22 mouse cellular contexts compared by ENCODE assay signal in genomic region chr10:41247800-41248473, GRCm38 (mm10). TPM values are rescaled to one million over a fixed set of nuclear protein-coding genes. Genes with fewer than 3 reads are reported as not detected.
A peak's percentile ranks its signal among the peaks of the same experiment; 100 is the strongest.
DNase-seq lines count a peak whose midpoint lies in the region; ATAC-seq lines count a peak whose summit lies in the region.
"Had no signal": no experiment of that assay in that cellular context is flagged by ENCODE, and none has a peak within 500 bp of the region (broad histone marks: within the 10 kb centered on the region; RNA-seq: fewer than 3 reads in every experiment).

No protein-coding gene starts in this region.

- peaks cover 11% of the 10 kb centered on the region for H3K36me3 ChIP-seq in liver, embryonic 12.5 days
- H3K36me3 ChIP-seq: forebrain, embryonic 15.5 days; midbrain, embryonic 12.5 days had no signal

- peak; percentile 18 to 57 for DNase-seq in adrenal gland, adult (ENCODE audit: inconsistent age in 2 of 2, low spot score in 1 of 2)
- DNase-seq in adrenal gland, postnatal 4 days (ENCODE audit: low spot score in 2 of 2) = no peak
- DNase-seq in c-Kit-positive CD71-positive TER-119-positive erythroid progenitor cells, embryonic 14.5 days (ENCODE audit: low spot score) = peak; percentile 53
- no peak for DNase-seq in left cerebral cortex, postnatal 25 days (ENCODE audit: low spot score in 2 of 2)
- no peak for DNase-seq in gastrocnemius, postnatal 14 days
- DNase-seq in spleen, postnatal 36 days (ENCODE audit: low spot score in 2 of 2) = no peak
- DNase-seq: cerebellum, adult 18-20 months; cerebellum, postnatal 36 days; gastrocnemius, postnatal 25 days; kidney, adult 18-20 months; kidney, postnatal 10 days; layer of hippocampus, adult 9-11 months; lung, embryonic 14.5 days had no signal

- intact Hi-C loops in left cerebral cortex, postnatal 25 days (cut with DNase I) = no loop called here
- intact Hi-C loops in gastrocnemius, postnatal 14 days (cut with DNase I; ENCODE audit: low total_unique reads) = no loop called here

- no peaks in the 10 kb centered on the region for H3K27me3 ChIP-seq in liver, embryonic 12.5 days (replicated peaks)
- H3K27me3 ChIP-seq: forebrain, embryonic 15.5 days; midbrain, embryonic 12.5 days; neural tube, embryonic 12.5 days had no signal

- peak; percentile 77 for ATAC-seq in liver, embryonic 12.5 days
- ATAC-seq in megakaryocyte-erythroid progenitor cell, adult 5-6 weeks (replicated peaks; ENCODE audit: low FRiP score, low TSS enrichment, poor library complexity, severe bottlenecking) = peak; percentile 86
- ATAC-seq: forebrain, embryonic 15.5 days had no signal

- H3K9ac ChIP-seq in liver, embryonic 12.5 days = no peak overlapping the region
- H3K9ac ChIP-seq: forebrain, embryonic 15.5 days; lung, embryonic 14.5 days; midbrain, embryonic 12.5 days; neural tube, embryonic 12.5 days had no signal

- H3K4me1 ChIP-seq in liver, embryonic 12.5 days = peaks cover 46% of the 10 kb centered on the region
- H3K4me1 ChIP-seq: forebrain, embryonic 15.5 days had no signal

- H3K4me3 ChIP-seq in liver, embryonic 12.5 days = no peak overlapping the region
- H3K4me3 ChIP-seq: erythroblast, embryonic 14.5 days; forebrain, embryonic 15.5 days; midbrain, embryonic 12.5 days; neural tube, embryonic 12.5 days had no signal

- WGBS in liver, embryonic 12.5 days (ENCODE audit: insufficient replicate concordance) = 54% methylated on average over 5 of the region's 5 CpGs

- no peaks in the 10 kb centered on the region for H3K9me3 ChIP-seq in liver, embryonic 12.5 days (replicated peaks)
- H3K9me3 ChIP-seq: forebrain, embryonic 15.5 days; midbrain, embryonic 12.5 days; neural tube, embryonic 12.5 days had no signal

- H3K4me2 ChIP-seq in liver, embryonic 12.5 days = no peak overlapping the region
- H3K4me2 ChIP-seq: forebrain, embryonic 15.5 days; lung, embryonic 14.5 days; midbrain, embryonic 12.5 days; neural tube, embryonic 12.5 days had no signal

- peak overlapping the region; percentile 60; the same call in 1 of the 2 replicates for H3K27ac ChIP-seq in liver, embryonic 12.5 days
- H3K27ac ChIP-seq: forebrain, embryonic 15.5 days; macrophage; midbrain, embryonic 12.5 days; neural tube, embryonic 12.5 days had no signal

RNA-seq across cellular contexts. Expression of gene Fig4, which starts 55.1 kb away (rescaled TPM):
- 10 to 100 TPM; 18.0 to 19.5 TPM for total RNA-seq in adrenal gland, postnatal 4 days (2021)
- polyA plus RNA-seq in liver, embryonic 12.5 days (2016; fragmentation: Nextera tagmentation; extraction: Ambion mirVana) = 12.9 and 13.2 TPM in 2 replicates
- total RNA-seq in megakaryocyte-erythroid progenitor cell, adult 5-6 weeks (2014; fragmentation: Nextera tagmentation) = 11.8 and 12.8 TPM in 2 replicates
- total RNA-seq in megakaryocyte-erythroid progenitor cell, adult 5-6 weeks (2017) = 20.5 and 22.5 TPM in 2 replicates
- 10 to 100 TPM; 26.7 to 27.6 TPM for total RNA-seq in left cerebral cortex, postnatal 25 days (2021)
- 1 to 10 TPM; 6.0 to 7.0 TPM for total RNA-seq in gastrocnemius, postnatal 14 days (2021)

RNA-seq across cellular contexts. Expression of gene Ak9, which starts 55.8 kb away (rescaled TPM):
- total RNA-seq in adrenal gland, postnatal 4 days (2021) = under 1 TPM; 0.06 to 0.08 TPM
- not detected in 2 replicates for polyA plus RNA-seq in liver, embryonic 12.5 days (2016; fragmentation: Nextera tagmentation; extraction: Ambion mirVana)
- not detected in 2 replicates for total RNA-seq in megakaryocyte-erythroid progenitor cell, adult 5-6 weeks (2014; fragmentation: Nextera tagmentation)
- not detected in 2 replicates for total RNA-seq in megakaryocyte-erythroid progenitor cell, adult 5-6 weeks (2017)
- total RNA-seq in left cerebral cortex, postnatal 25 days (2021) = under 1 TPM; 0.07 to 0.11 TPM
- total RNA-seq in gastrocnemius, postnatal 14 days (2021) = not detected
- total RNA-seq: gastrocnemius, postnatal 25 days; hematopoietic stem cell, adult 5-6 weeks had no signal
- polyA plus RNA-seq: embryonic facial prominence, embryonic 11.5 days; erythroblast, embryonic 14.5 days; lung, embryonic 14.5 days; midbrain, embryonic 12.5 days had no signal

Comparison
In these comparisons a context has a peak if more than half of its experiments do, and no peak if none do; other contexts are left out.
1. DNase-seq: peak in adrenal gland, adult (2 of 2) and c-Kit-positive CD71-positive TER-119-positive erythroid progenitor cells, embryonic 14.5 days (single experiment); none in adrenal gland, postnatal 4 days (0 of 2), left cerebral cortex, postnatal 25 days (0 of 2), gastrocnemius, postnatal 14 days (single experiment) and spleen, postnatal 36 days (0 of 2).